Mouse (Mus musculus): ENCODE measurements around the gene Nipal4. TPM values are rescaled to one million over a fixed set of nuclear protein-coding genes. Genes with fewer than 3 reads are reported as not detected.
"Not testable (repeated sequence)": the region's sequence is repeated elsewhere in the genome, so short reads cannot be mapped to it uniquely, and the experiment has no call there.

Gene Nipal4
- polyA plus RNA-seq (2015; fragmentation: Nextera tagmentation; extraction: Ambion mirVana), result 0.09 and 0.13 TPM in 2 replicates

- DNase-seq (ENCODE audit: low spot score), result no peak
These were observed at the start of gene Nipal4 for GRCm38 (mm10) chr11:46165866-46166585. Gene Nipal4, minus strand, starts transcription at chr11:46166508.

- DNase-seq (ENCODE audit: low spot score), result peak; percentile 78
These were observed 49.0 kb upstream of the Nipal4 start for GRCm38 (mm10) chr11:46215354-46215753.

- DNase-seq (ENCODE audit: low spot score), result no peak
These were observed 48.3 kb upstream of the Nipal4 start for GRCm38 (mm10) chr11:46214368-46215230.

GRCm38 (mm10) chr11:46213844-46214243 is 47.5 kb upstream of the Nipal4 start:
- DNase-seq (ENCODE audit: low spot score), result no peak

DNA sequence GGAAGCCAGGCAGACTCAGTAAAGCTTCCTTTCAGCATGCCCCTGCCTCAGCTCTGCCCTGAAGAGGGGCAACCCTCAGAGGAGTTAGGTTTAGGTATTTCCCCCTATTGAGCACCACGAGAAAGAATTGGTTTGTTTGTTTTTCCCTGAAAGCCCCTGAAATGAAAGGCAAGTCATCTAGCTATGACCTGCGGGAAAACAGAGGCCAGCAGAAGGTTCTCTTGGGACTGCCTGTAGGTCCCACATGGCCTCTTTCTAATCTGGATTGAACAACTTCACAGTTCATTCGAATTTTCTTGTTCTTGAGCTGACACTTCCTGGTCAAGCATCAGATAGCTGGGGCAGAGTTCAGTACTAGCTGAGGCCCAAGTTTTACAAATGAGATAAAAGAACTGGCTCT is 45.5 kb upstream of the Nipal4 start:
- no peak for DNase-seq (ENCODE audit: low spot score)

GRCm38 (mm10) chr11:46209884-46210283 is 43.6 kb upstream of the Nipal4 start:
- no peak for DNase-seq (ENCODE audit: low spot score)

- no peak for DNase-seq (ENCODE audit: low spot score)
These were observed 39.5 kb upstream of the Nipal4 start for GRCm38 (mm10) chr11:46205639-46206409.

GRCm38 (mm10) chr11:46204841-46205240 is 38.5 kb upstream of the Nipal4 start:
- DNase-seq (ENCODE audit: low spot score), result no peak

DNA sequence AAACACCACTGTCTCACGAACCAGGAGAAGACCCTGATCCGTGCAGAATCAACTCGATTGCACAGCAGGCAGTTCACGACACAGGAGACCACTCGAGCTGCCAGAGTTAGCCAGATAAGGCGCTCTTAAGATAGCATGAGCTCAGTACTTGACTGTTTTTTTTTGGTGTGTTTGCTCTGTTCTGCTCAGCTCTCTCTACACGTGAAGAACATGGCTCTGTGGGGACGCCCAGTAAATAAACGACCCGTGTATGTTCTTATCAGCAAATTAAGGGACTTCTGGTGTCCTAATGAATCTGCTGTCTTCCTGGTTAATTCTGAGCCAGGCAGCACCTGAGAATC is 36.2 kb upstream of the Nipal4 start:
- DNase-seq (ENCODE audit: low spot score), result no peak

DNA sequence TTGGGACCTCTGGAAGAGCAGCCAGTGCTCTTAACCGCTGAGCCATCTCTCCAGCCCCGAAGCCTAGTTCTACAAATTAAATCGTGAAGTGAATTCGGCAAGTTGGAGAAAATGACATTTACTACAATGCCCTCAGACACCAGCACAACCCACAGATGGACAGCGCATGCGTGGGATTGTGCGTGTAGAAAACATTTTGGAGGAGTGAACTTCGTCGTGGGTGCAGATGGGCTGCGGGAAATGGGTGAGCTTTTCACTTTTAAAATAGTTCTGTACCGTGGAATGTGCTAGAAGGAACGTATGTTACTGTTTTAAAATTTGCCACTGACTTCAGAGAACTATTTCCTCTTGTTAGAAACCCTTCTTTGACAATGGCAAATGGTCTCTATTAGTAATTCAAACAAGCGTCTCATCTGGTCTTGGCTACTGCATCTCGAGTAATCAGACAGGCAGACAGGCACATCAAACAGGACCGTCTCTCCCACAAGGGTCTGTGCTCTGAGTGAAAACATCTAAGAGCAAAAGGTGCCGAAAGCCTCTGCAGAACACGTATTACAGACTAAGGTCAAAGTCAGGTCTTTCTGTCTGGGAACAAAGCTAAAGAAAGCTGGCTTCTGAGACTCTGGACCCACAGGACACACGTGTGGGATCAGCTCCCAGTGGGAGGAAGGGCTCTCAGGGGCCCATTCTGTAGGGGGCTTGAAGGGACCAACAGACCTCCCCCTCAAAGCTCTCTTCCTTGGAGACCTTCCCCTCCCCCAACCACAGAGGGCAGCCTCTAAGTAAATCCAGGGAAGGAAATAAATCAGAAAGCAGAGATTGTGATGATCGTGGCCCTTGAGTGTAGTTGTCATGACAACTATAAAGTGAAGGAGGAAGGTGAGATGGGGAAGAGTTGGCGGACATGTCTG is 35.6 kb upstream of the Nipal4 start:
- DNase-seq (ENCODE audit: low spot score), result no peak

GRCm38 (mm10) chr11:46200664-46201063 is 34.4 kb upstream of the Nipal4 start:
- DNase-seq (ENCODE audit: low spot score), result no peak

GRCm38 (mm10) chr11:46194175-46194574 is 27.9 kb upstream of the Nipal4 start:
- DNase-seq (ENCODE audit: low spot score), result no peak

GRCm38 (mm10) chr11:46188283-46188682 is 22.0 kb upstream of the Nipal4 start:
- DNase-seq (ENCODE audit: low spot score), result no peak

DNA sequence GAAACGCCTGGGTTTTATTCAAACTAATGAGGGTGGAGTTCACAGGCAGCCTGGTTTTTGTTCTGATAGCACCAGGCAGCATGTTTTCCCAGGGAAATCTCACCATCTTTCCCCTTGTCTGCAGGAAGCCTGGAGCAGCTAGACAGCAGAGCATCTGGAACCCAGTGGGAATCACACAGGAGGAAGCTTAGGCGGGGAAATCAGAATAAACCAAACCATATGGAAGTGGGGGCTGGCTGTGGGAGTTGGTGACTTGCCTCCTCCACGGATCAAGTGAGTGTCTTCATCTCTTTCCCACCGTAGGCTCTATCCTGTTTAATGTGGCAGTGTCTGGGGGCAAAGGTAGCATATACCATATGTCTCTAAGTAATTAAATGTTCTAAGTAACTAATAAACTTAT is 19.2 kb upstream of the Nipal4 start:
- DNase-seq (ENCODE audit: low spot score), result no peak

GRCm38 (mm10) chr11:46184946-46185345 is 18.6 kb upstream of the Nipal4 start:
- DNase-seq (ENCODE audit: low spot score), result no peak

- DNase-seq (ENCODE audit: low spot score), result not testable (repeated sequence)
These were observed 15.7 kb upstream of the Nipal4 start for GRCm38 (mm10) chr11:46182031-46182430.

DNA sequence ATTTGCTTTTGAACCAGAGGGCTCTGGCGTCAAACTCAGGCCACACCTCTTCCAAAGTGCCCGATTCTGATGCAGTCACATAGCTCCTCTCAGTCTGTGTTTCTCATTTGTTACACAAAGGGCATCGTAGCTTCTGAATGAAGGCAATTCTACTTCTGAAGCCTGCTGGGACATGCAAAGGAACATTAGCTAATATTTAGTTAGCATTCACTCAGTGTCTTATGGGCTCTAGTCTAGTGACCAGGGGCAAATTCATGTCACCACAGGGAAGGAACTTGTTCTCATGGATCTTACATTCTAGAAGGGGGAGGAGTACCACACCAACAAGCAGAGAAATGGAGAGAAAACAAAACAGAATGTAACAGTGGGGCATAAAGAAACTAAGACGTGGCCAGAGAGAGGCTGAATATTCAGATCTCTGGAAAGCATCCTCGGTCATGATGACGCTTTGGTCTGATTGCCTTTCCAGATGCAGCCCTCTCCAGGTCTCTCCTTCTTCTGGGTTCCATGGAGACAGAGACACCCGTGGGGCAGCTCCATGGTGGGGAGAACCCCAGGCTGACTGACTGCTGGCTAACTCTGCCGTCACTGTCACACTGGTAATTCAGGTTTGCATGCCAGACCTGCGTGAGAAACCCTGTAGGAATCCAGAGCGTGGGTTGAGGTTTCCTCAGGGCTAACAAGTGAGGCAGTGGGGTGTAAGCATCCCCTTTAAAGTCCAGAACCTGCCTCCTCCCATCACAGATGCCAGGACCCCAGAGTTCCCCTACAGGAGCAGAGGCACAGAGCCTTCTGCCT is 11.1 kb upstream of the Nipal4 start:
- no peak for DNase-seq (ENCODE audit: low spot score)

- no peak for DNase-seq (ENCODE audit: low spot score)
These were observed 9.8 kb upstream of the Nipal4 start for GRCm38 (mm10) chr11:46176155-46176554.

GRCm38 (mm10) chr11:46172128-46172527 is 5.8 kb upstream of the Nipal4 start:
- DNase-seq (ENCODE audit: low spot score), result no peak

- no peak for DNase-seq (ENCODE audit: low spot score)
These were observed 3.6 kb upstream of the Nipal4 start for GRCm38 (mm10) chr11:46169908-46170307.
